Mouse (Mus musculus) induced T-regulatory cell, adult 2 months (primary cell): ENCODE results near the gene Cacnb4.

Experiments used
- DNase-seq: peaks from one replicate; pipeline ENCODE4 v3.0.0-alpha.2; 2012; ENCODE audit warnings: low read depth

The Cacnb4 gene

GRCm38 (mm10) chr2:52647255-52647998 is 29.2 kb downstream of the Cacnb4 start:
- DNase-seq, result no peak

- DNase-seq, result no peak
Measured at GRCm38 (mm10) chr2:52643657-52644056, 33.0 kb downstream of the Cacnb4 start.

- DNase-seq, result no peak
Measured at GRCm38 (mm10) chr2:52639530-52639875, 37.1 kb downstream of the Cacnb4 start.

GRCm38 (mm10) chr2:52638857-52639529 is 37.6 kb downstream of the Cacnb4 start:
- DNase-seq, result no peak

- DNase-seq, result no peak
Measured at GRCm38 (mm10) chr2:52638226-52638625, 38.4 kb downstream of the Cacnb4 start.

- DNase-seq, result no peak
Measured at GRCm38 (mm10) chr2:52636051-52636450, 40.6 kb downstream of the Cacnb4 start.

GRCm38 (mm10) chr2:52635358-52635757 is 41.3 kb downstream of the Cacnb4 start:
- no peak for DNase-seq

- peak; percentile 59 for DNase-seq
Measured at GRCm38 (mm10) chr2:52632880-52633279, 43.8 kb downstream of the Cacnb4 start.

- DNase-seq, result no peak
Measured at GRCm38 (mm10) chr2:52628186-52628585, 48.4 kb downstream of the Cacnb4 start.

- no peak for DNase-seq
Measured at GRCm38 (mm10) chr2:52626266-52626665, 50.4 kb downstream of the Cacnb4 start.

GRCm38 (mm10) chr2:52625731-52626130 is 50.9 kb downstream of the Cacnb4 start:
- no peak for DNase-seq

GRCm38 (mm10) chr2:52623921-52624404 is 52.7 kb downstream of the Cacnb4 start:
- DNase-seq, result no peak

GRCm38 (mm10) chr2:52623461-52623860 is 53.2 kb downstream of the Cacnb4 start:
- no peak for DNase-seq

GRCm38 (mm10) chr2:52622616-52623015 is 54.0 kb downstream of the Cacnb4 start:
- DNase-seq, result peak; percentile 17

GRCm38 (mm10) chr2:52619406-52619974 is 57.1 kb downstream of the Cacnb4 start:
- no peak for DNase-seq

GRCm38 (mm10) chr2:52618804-52619203 is 57.8 kb downstream of the Cacnb4 start:
- DNase-seq, result no peak

GRCm38 (mm10) chr2:52615429-52615828 is 61.2 kb downstream of the Cacnb4 start:
- no peak for DNase-seq

- no peak for DNase-seq
Measured at GRCm38 (mm10) chr2:52613888-52614287, 62.7 kb downstream of the Cacnb4 start.

- DNase-seq, result no peak
Measured at GRCm38 (mm10) chr2:52609486-52609885, 67.1 kb downstream of the Cacnb4 start.

GRCm38 (mm10) chr2:52607857-52608485 is 68.7 kb downstream of the Cacnb4 start:
- no peak for DNase-seq

GRCm38 (mm10) chr2:52606331-52606730 is 70.3 kb downstream of the Cacnb4 start:
- no peak for DNase-seq

- DNase-seq, result peak; percentile 82
Measured at GRCm38 (mm10) chr2:52605321-52605720, 71.3 kb downstream of the Cacnb4 start.

- no peak for DNase-seq
Measured at GRCm38 (mm10) chr2:52604651-52605020, 72.0 kb downstream of the Cacnb4 start.
